7 mouse cellular contexts compared by ENCODE assay signal in genomic region chr16:33967283-33967640, GRCm38 (mm10). TPM values are rescaled to one million over a fixed set of nuclear protein-coding genes. Genes with fewer than 3 reads are reported as not detected.
DNase-seq lines count a peak whose midpoint lies in the region; ATAC-seq and TF ChIP-seq lines count a peak whose summit lies in the region.

No protein-coding gene starts in this region.

- no peak for TF ChIP-seq POLR2A in spleen, adult 2 months (IDR thresholded peaks at IDR 0.05; ENCODE audit: low read depth, low read length)

- peak overlapping the region; percentile 86 for H3K9ac ChIP-seq in embryonic facial prominence, embryonic 13.5 days
- peak overlapping the region; percentile 76 for H3K9ac ChIP-seq in midbrain, embryonic 16.5 days (ENCODE audit: low read depth, low read length)

- H3K9me3 ChIP-seq in embryonic facial prominence, embryonic 13.5 days: no peaks in the 10 kb centered on the region
- H3K9me3 ChIP-seq in limb, embryonic 10.5 days (replicated peaks): no peaks in the 10 kb centered on the region
- no peaks in the 10 kb centered on the region for H3K9me3 ChIP-seq in midbrain, embryonic 16.5 days (replicated peaks; ENCODE audit: control insufficient read depth, low read length, poor library complexity, severe bottlenecking)

- peaks cover 4% of the 10 kb centered on the region for H3K36me3 ChIP-seq in spleen, adult 2 months (ENCODE audit: control insufficient read depth, insufficient read depth, low read length)
- H3K36me3 ChIP-seq in embryonic facial prominence, embryonic 13.5 days: peaks cover 12% of the 10 kb centered on the region
- H3K36me3 ChIP-seq in limb, embryonic 10.5 days: peaks cover 23% of the 10 kb centered on the region
- peaks cover 3% of the 10 kb centered on the region; the same call in 1 of the 2 replicates for H3K36me3 ChIP-seq in midbrain, embryonic 16.5 days (ENCODE audit: control insufficient read depth, insufficient read depth, low read length)

- no peak overlapping the region for H3K27ac ChIP-seq in spleen, adult 2 months (ENCODE audit: insufficient read depth, low read length)
- H3K27ac ChIP-seq in embryonic facial prominence, embryonic 13.5 days: peak overlapping the region; percentile 78
- H3K27ac ChIP-seq in limb, embryonic 10.5 days: peak overlapping the region; percentile 90
- peak overlapping the region; percentile 51 for H3K27ac ChIP-seq in midbrain, embryonic 16.5 days (ENCODE audit: low read length)

- peak overlapping the region; percentile 79 for H3K4me2 ChIP-seq in embryonic facial prominence, embryonic 13.5 days
- peak overlapping the region; percentile 88 for H3K4me2 ChIP-seq in midbrain, embryonic 16.5 days (ENCODE audit: low read length)

- TF ChIP-seq CTCF in spleen, adult 2 months (IDR thresholded peaks at IDR 0.05; ENCODE audit: extremely low read depth, insufficient read depth, insufficient read length, insufficient replicate concordance): no peak

- peak overlapping the region; percentile 89; the same call in 1 of the 2 replicates for H3K4me3 ChIP-seq in spleen, adult 2 months (ENCODE audit: extremely low read depth, insufficient read depth, insufficient read length)
- peak overlapping the region; percentile 82 for H3K4me3 ChIP-seq in embryonic facial prominence, embryonic 13.5 days
- peak overlapping the region; percentile 76 for H3K4me3 ChIP-seq in limb, embryonic 10.5 days
- H3K4me3 ChIP-seq in midbrain, embryonic 16.5 days (ENCODE audit: low read depth, low read length): peak overlapping the region; percentile 77

- H3K27me3 ChIP-seq in spleen, adult 2 months (ENCODE audit: control insufficient read depth, insufficient read depth, low read length): no peaks in the 10 kb centered on the region
- H3K27me3 ChIP-seq in embryonic facial prominence, embryonic 13.5 days: no peaks in the 10 kb centered on the region
- H3K27me3 ChIP-seq in limb, embryonic 10.5 days (ENCODE audit: low read depth, poor library complexity, severe bottlenecking): no peaks in the 10 kb centered on the region
- no peaks in the 10 kb centered on the region for H3K27me3 ChIP-seq in midbrain, embryonic 16.5 days (ENCODE audit: control insufficient read depth, insufficient read depth, low read depth, low read length)

- H3K4me1 ChIP-seq in spleen, adult 2 months (ENCODE audit: control insufficient read depth, insufficient read depth, insufficient read length): no peaks in the 10 kb centered on the region
- peaks cover 14% of the 10 kb centered on the region for H3K4me1 ChIP-seq in embryonic facial prominence, embryonic 13.5 days
- peaks cover 19% of the 10 kb centered on the region for H3K4me1 ChIP-seq in limb, embryonic 10.5 days
- H3K4me1 ChIP-seq in midbrain, embryonic 16.5 days (ENCODE audit: control insufficient read depth, insufficient read depth, low read length): peaks cover 10% of the 10 kb centered on the region

- 15% methylated on average over 2 of the region's 2 CpGs for WGBS in spleen, adult 2 months
- 44% methylated on average over 2 of the region's 2 CpGs for WGBS in embryonic facial prominence, embryonic 13.5 days
- 77% methylated on average over 2 of the region's 2 CpGs for WGBS in limb, embryonic 10.5 days
- 70% methylated on average over 2 of the region's 2 CpGs for WGBS in midbrain, embryonic 16.5 days

- ATAC-seq in embryonic facial prominence, embryonic 13.5 days (ENCODE audit: insufficient number of reproducible peaks, insufficient read depth, low FRiP score, low TSS enrichment, low read depth): no peak
- ATAC-seq in midbrain, embryonic 16.5 days: peak; percentile 47

- DNase-seq in spleen, adult 2 months (ENCODE audit: low read depth in 1 of 2, low spot score in 2 of 2): no peak
- DNase-seq in spleen, postnatal 14 days (ENCODE audit: low spot score in 2 of 2): no peak
- DNase-seq in limb, embryonic 10.5 days (ENCODE audit: low spot score): no peak
- no peak for DNase-seq in adrenal gland, adult 8-10 months
- DNase-seq in testis, postnatal 14 days (ENCODE audit: low spot score): no peak

RNA-seq across cellular contexts. Expression of gene Umps, which starts 0.4 kb away (rescaled TPM):
- polyA plus RNA-seq in spleen, adult 2 months (2012; rRNA removed): 6.1 TPM in 2 replicates
- polyA plus RNA-seq in embryonic facial prominence, embryonic 13.5 days (2015; fragmentation: Nextera tagmentation; extraction: Ambion mirVana): 57.4 and 62.5 TPM in 2 replicates
- polyA plus RNA-seq in limb, embryonic 10.5 days (2016; fragmentation: Nextera tagmentation; extraction: Ambion mirVana): 107 and 119 TPM in 2 replicates
- 23.5 and 24.1 TPM in 2 replicates for polyA plus RNA-seq in midbrain, embryonic 16.5 days (2015; fragmentation: Nextera tagmentation; extraction: Ambion mirVana)
- total RNA-seq in adrenal gland, adult 8-10 months (2022): 10 to 100 TPM; 35.3 to 47.5 (median 38.2) TPM
